Mouse (Mus musculus): ENCODE measurements around the gene Itpr1.

Itpr1 gene

GRCm38 (mm10) chr6:108408053-108408452 is 195.2 kb downstream of the Itpr1 start:
- peak; percentile 39 for DNase-seq

- DNase-seq = no peak
Observed at GRCm38 (mm10) chr6:108408726-108409125, 195.8 kb downstream of the Itpr1 start.

DNA sequence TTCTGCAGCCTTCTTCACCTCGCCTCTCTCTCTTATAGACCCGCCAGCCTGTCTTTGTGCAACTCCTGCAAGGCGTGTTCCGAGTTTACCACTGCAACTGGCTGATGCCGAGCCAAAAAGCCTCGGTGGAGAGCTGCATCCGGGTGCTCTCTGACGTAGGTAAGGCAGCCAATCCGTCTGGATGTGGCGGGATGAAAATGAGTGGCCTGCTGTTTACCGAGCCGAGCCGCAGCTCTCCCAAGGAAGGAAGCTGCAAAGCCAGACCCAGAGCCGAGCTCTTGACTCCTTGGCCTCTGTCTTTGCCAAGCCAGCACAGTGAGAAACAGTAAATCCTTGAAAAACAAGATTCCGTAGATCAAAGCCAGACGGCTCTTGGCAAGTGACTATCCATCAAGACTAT is 197.9 kb downstream of the Itpr1 start:
- DNase-seq = peak; percentile 59

DNA sequence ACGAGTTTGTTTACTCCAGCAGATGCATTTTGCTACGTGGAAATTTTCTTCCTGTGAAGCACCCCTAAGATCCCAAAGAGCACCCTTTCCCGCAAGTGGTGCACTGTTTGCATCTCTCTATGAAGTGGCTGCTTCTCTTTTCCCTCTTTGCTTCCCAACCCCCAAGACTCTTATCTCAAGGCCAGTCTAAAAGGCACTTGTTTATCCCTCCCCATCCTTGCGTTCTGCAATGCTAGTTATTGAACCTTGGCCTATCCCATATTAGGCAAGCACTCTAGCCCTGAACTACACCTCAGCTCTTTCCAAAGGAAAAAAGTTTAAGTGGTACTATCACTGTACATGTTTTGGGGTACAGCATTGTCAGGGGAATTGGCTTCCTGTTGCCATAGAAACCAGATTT is 198.3 kb downstream of the Itpr1 start:
- no peak for DNase-seq

GRCm38 (mm10) chr6:108413006-108413405 is 200.1 kb downstream of the Itpr1 start:
- no peak for DNase-seq

GRCm38 (mm10) chr6:108413593-108413992 is 200.7 kb downstream of the Itpr1 start:
- no peak for DNase-seq

DNA sequence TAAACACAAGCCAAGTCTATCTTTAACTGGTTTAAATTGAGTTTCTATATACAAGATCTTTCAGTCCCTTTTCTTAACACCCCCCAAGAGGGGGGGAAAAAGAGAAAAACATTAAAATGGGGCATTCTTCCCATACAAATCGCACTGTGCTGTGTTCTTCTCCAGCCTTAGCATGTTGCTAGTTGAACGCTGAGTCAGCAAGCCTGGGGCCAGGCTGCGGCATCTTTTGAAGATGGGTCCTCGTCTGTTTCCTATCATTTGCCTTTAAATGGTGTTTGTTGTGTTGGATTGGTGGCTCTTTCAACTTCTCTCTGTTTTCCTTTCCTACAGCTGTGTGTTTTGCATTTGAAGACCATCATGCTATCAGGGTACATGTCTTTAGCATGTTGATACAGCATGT is 203.0 kb downstream of the Itpr1 start:
- no peak for DNase-seq

- DNase-seq = peak; percentile 54
Observed at GRCm38 (mm10) chr6:108417508-108417907, 204.6 kb downstream of the Itpr1 start.

GRCm38 (mm10) chr6:108418218-108418617 is 205.3 kb downstream of the Itpr1 start:
- no peak for DNase-seq

- no peak for DNase-seq
Observed at GRCm38 (mm10) chr6:108424749-108425584, 212.1 kb downstream of the Itpr1 start.

- peak; percentile 94 for DNase-seq
Observed at GRCm38 (mm10) chr6:108426789-108427188, 213.9 kb downstream of the Itpr1 start.

DNA sequence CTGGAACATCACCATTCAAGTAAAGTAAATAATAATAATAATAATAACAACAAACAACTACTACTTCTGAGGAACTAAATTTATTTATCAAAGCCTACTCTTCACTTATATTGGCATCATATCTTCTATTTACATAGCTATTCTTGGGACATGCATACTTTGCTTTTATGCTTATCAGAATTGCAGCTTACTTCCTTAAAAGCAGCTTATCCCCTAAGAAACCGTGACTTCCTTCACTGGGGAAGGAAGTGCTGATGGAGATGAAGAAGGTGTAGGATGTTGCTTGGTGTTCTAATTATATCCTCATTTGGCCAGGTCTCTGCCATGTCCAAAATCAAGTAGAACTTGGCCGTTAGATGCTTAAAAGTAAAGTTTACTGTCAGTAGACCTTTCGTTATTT is 215.5 kb downstream of the Itpr1 start:
- DNase-seq = no peak

- DNase-seq = peak; percentile 60
Observed at GRCm38 (mm10) chr6:108429950-108430349, 217.1 kb downstream of the Itpr1 start.

DNA sequence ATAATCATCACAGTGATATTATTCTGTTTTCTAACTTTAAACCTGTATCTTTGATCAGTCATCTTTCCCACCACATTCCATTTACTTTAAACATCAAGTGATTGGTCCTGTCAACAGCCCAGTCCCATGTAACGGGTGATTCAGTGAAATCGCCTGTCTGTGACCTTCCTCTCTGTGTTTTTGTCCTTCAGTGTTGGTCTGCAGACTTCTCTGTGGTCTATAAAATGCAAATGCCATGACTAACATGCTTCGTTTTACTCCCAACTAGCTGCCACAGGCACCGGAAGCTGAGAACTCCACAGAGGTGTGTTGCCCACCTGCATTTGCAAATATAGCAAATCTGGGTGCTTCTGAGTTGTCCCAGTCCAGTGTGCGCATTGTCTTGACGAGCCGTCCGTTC is 218.3 kb downstream of the Itpr1 start:
- no peak for DNase-seq

DNA sequence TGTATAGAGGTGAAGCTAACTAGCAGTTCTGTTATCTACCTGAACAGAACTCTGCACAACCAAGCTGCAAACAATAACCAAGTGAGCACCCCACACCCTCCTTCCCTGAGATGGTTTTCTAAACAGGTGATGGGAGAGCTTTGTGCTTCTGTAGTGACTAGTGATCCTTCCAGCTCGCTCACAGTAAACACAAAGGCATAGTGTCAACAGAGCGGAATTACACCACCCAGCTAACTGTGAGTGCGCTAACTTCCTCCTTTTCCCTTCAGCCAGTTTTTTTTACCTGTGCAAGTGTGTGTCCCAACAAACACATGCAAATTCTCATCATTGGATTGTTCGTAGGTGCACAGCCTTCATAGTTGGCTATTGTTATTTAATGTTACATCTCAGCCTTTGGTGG is 219.9 kb downstream of the Itpr1 start:
- DNase-seq = no peak

DNA sequence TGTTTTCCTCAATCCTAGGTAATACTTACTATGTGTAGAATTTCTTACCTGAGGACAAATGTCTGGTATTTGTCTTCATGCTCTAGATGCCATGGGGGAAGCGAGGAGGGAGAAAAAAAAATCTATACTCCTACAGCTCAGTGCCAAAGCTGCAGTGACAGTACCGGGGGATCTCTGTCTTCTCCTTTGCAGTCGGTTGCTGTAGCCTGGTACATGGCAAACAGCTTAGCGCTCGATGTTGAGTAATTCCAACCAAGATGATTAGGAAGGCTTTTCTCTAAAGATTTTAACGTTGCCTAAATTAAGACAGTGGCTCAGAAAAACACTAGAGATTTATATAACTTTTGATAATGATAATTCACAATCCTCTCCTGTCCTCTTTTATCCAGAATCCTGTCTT is 221.9 kb downstream of the Itpr1 start:
- no peak for DNase-seq

DNA sequence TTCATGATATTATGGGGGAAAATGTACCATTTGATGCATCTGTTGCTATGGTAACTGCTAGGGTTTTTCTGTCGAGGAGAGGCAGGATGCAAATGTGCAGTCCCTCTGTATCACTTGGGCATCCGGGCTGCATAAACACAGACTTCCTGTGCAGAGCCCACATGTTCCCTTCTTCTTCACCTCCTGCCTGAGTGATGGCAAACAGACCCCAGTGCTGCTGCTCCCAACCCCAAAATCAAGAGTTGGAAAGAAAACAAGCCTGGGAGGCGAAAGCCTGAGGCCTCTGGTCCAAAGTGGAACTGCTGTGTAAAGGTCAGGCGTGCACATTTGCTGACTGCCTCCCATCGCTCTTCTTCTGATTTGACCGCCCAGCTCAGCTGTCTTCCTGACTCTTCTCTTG is 222.6 kb downstream of the Itpr1 start:
- DNase-seq = no peak

DNA sequence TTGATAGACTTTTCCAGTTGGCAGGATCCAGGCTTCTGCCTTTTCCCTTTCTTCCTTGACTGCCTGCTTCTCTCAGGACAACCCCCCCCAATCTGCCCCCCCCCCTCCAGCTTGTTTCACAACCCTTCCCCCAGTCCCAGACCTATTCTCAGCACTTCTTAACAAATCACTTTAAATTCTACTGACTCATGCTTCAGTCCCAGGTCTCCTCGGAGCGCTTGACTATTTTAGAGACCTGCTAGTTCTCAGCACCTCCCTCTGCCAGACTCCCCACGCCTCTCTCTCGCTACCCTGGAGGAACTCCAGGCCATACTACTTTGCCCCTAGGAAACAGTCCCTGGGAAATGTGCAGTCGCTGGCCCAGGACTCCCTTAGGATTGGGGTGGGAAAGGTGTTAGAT is 223.7 kb downstream of the Itpr1 start:
- no peak for DNase-seq

- DNase-seq = no peak
Observed at GRCm38 (mm10) chr6:108441290-108441689, 228.4 kb downstream of the Itpr1 start.

DNA sequence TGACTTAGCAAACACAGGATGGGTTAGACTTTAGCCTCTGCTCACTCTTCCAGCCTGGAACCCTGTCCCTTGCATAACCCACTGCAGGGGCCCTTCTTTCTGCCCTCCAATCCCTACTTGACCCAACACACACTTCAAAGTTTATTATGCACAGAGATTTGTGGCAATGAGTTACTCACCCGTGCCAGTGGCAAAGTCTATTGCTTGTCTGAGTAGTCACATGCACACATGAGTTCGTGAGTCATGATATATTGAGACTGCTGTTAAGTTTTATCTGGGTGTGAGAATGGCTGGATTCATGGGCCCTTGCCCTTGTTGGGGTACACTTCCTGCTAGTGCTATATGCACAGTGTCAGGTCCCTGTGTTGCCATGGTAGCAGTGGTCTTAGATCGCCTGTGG is 229.4 kb downstream of the Itpr1 start:
- DNase-seq = peak; percentile 78

DNA sequence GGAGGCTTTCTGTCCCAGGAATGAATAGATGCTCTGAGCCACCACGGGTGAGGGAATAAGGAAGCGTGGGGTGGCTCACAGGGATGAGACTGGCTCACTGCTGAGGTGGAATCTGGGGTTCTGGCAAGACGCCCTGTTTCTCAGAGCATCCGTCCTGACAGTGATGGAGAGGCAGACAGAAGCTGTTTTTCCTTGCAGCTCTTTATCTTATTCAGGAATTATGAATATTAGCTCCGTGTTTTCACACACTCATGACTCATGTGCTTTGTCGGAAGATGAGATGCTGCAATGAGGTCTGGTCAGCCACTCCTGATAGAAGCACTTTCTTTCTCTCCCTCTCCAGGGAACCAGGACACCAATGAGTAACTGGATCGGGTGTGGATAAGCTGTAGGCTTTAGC is 231.5 kb downstream of the Itpr1 start:
- peak; percentile 46 for DNase-seq

- DNase-seq = peak; percentile 82
Observed at GRCm38 (mm10) chr6:108445006-108445405, 232.1 kb downstream of the Itpr1 start.

- DNase-seq = no peak
Observed at GRCm38 (mm10) chr6:108446766-108447165, 233.9 kb downstream of the Itpr1 start.

GRCm38 (mm10) chr6:108447179-108447845 is 234.4 kb downstream of the Itpr1 start:
- peak; percentile 58 for DNase-seq
